Mouse (Mus musculus) small intestine, adult 2 months (tissue): ENCODE measurements around the gene Galnt4. TPM values are rescaled to one million over a fixed set of nuclear protein-coding genes. Genes with fewer than 3 reads are reported as not detected.

Source experiments
- H3K27ac ChIP-seq: fragments of 200-500 bp; 2 replicates; pipeline ENCODE4 v1.5.1; 2012; ENCODE audit warnings: low read depth, low read length, control low read depth, inconsistent platforms; ENCODE audit not compliant: insufficient read depth
- H3K27me3 ChIP-seq: fragments of 200-500 bp; 2 replicates; pipeline ENCODE4 v1.6.1; 2012; ENCODE audit warnings: mild to moderate bottlenecking, moderate library complexity, low read length, inconsistent platforms; ENCODE audit not compliant: control insufficient read depth, insufficient read depth
- H3K36me3 ChIP-seq: fragments of 200-500 bp; 2 replicates; pipeline ENCODE4 v1.6.1; 2012; ENCODE audit warnings: mild to moderate bottlenecking, low read length, control low read depth, inconsistent platforms; ENCODE audit not compliant: control insufficient read depth, insufficient read depth
- H3K4me1 ChIP-seq: fragments of 200-500 bp; 2 replicates; pipeline ENCODE4 v1.6.1; 2012; ENCODE audit warnings: low read length, inconsistent platforms, mixed read lengths; ENCODE audit not compliant: control insufficient read depth, insufficient read depth, insufficient read length
- H3K4me3 ChIP-seq: fragments of 200-500 bp; 2 replicates; pipeline ENCODE4 v1.5.1; 2012; ENCODE audit warnings: low read depth, mild to moderate bottlenecking, control low read depth, inconsistent platforms, low read length, moderate library complexity
- CTCF ChIP-seq: fragments of 200-500 bp; IDR thresholded peaks from 2 replicates; pipeline ENCODE4 v1.5.1; 2012; ENCODE audit warnings: low read depth, mild to moderate bottlenecking, control low read depth, inconsistent platforms, low read length, moderate library complexity, mixed read lengths; ENCODE audit not compliant: insufficient replicate concordance, insufficient read length; ENCODE audit errors: extremely low read depth
- POLR2A ChIP-seq: fragments of 200-500 bp; IDR thresholded peaks from 2 replicates; pipeline ENCODE4 v1.6.1; 2012; ENCODE audit warnings: low read depth, mild to moderate bottlenecking, control low read depth, inconsistent platforms, low read length, moderate library complexity
- WGBS: fragments of 180-500 bp; shearing (Covaris S2); methylation state at CpG from one replicate; pipeline ENCODE4 v1.1.7; 2018; 5-methylcytosine and 5-hydroxymethylcytosine counted together
- polyA plus RNA-seq: library from polyadenylated mRNA; depleted of rRNA; stranded (reverse); fragments of >200 nt; gene quantifications from 2 replicates; pipeline ENCODE4 v1.2.3, GENCODE M21; 2012

Gene Galnt4
- polyA plus RNA-seq, 1 experiment = 3.4 TPM

DNA sequence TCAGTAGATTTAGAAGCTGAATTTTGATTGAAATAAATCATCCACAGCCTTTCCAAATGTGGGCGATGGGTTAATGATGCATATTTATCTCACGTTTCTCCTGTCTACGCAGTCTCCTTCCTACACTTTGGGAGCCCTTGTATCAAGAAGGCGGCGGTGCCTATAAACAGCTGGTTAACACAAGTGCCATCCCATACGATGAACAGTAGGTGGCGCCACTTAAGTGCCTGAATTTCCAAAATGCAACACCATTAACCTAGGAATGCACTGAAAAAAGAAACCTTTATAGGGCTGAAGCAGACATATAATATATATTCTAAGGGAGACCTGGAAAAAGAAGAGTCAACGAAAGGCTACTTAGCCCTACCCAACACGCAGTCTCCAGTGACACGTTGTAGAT, 10.6 kb upstream of the Galnt4 start:
- no peaks in the 10 kb centered on the region for H3K36me3 ChIP-seq
- TF ChIP-seq POLR2A (no peak), CTCF (peak; percentile 20; the same call in 1 of the 2 replicates)
- no peaks in the 10 kb centered on the region for H3K4me1 ChIP-seq
- no peak overlapping the region for H3K4me3 ChIP-seq
- whole genome bisulfite sequencing = 60% methylated on average over 10 of the region's 10 CpGs
- H3K27ac ChIP-seq = no peak overlapping the region
- no peaks in the 10 kb centered on the region for H3K27me3 ChIP-seq

DNA sequence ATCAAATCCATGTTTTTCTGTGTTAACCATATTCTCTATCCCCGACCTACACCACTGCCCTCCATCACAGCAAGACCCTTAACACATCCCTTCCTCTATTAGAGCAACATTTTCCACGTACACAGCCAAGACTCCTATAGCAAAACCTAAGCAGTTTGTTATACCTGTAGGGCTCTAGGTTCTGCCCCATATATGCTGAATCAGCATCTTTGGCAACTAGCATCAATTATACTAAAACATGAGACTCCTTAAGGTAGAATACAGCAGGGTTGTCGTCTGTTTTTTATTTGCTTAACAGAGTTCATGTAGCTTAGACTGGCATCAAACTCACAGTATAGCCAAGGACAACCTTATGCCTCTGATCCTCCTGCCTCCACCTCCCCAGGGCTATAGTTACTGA, 2.4 kb upstream of the Galnt4 start:
- Histone ChIP-seq H3K27me3 (no peaks in the 10 kb centered on the region), H3K36me3 (peaks cover 5% of the 10 kb centered on the region; the same call in 1 of the 2 replicates), H3K4me1 (peaks cover 6% of the 10 kb centered on the region), H3K4me3 (no peak overlapping the region), H3K27ac (no peak overlapping the region)
- 78% methylated on average over 3 of the region's 3 CpGs for WGBS
- no peak for TF ChIP-seq POLR2A
- no peak for TF ChIP-seq CTCF

GRCm38 (mm10) chr10:99106311-99106702, 1.7 kb upstream of the Galnt4 start:
- TF ChIP-seq CTCF = no peak
- TF ChIP-seq POLR2A = no peak
- Histone ChIP-seq H3K27ac (no peak overlapping the region), H3K36me3 (peaks cover 5% of the 10 kb centered on the region; the same call in 1 of the 2 replicates), H3K4me1 (peaks cover 12% of the 10 kb centered on the region), H3K27me3 (no peaks in the 10 kb centered on the region), H3K4me3 (peak overlapping the region; percentile 94)
- WGBS = 14% methylated on average over 8 of the region's 8 CpGs

- H3K36me3 ChIP-seq = peaks cover 5% of the 10 kb centered on the region; the same call in 1 of the 2 replicates
- peak within 1 kb of the TSS; percentile 94 for H3K4me3 ChIP-seq
- no peaks in the 10 kb centered on the region for H3K27me3 ChIP-seq
- peak within 1 kb of the TSS; percentile 57 for H3K27ac ChIP-seq
- peaks cover 14% of the 10 kb centered on the region for H3K4me1 ChIP-seq
- under 1% methylated on average over 105 of the region's 106 CpGs for WGBS
- TF ChIP-seq POLR2A (no peak; the same call in 1 of the 2 replicates), CTCF (no peak)
Observed at GRCm38 (mm10) chr10:99106703-99107631, 992 bp upstream of the Galnt4 start, which contains the start of gene Poc1b. Poc1b (plus strand) TSS chr10:99107036.

DNA sequence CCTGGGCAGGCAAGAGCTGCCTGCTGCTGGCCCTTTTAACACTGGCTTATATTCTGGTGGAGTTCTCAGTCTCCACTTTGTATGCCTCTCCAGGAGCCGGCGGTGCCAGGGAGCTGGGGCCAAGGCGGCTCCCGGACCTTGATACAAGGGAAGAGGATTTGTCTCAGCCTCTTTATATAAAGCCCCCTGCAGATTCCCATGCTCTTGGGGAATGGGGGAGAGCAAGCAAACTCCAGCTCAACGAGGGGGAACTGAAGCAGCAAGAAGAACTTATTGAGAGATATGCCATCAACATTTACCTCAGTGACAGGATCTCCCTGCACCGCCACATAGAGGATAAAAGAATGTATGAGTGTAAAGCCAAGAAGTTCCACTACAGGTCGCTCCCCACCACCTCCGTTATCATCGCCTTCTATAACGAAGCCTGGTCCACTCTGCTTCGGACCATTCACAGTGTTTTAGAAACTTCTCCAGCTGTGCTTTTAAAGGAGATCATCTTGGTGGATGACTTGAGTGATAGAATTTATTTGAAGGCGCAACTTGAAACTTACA, 548 bp downstream of the Galnt4 start:
- Histone ChIP-seq H3K4me3 (peak overlapping the region; percentile 94), H3K36me3 (peaks cover 5% of the 10 kb centered on the region; the same call in 1 of the 2 replicates), H3K4me1 (peaks cover 16% of the 10 kb centered on the region), H3K27me3 (no peaks in the 10 kb centered on the region), H3K27ac (peak overlapping the region; percentile 59)
- no peak for TF ChIP-seq CTCF
- WGBS = 23% methylated on average over 12 of the region's 12 CpGs

DNA sequence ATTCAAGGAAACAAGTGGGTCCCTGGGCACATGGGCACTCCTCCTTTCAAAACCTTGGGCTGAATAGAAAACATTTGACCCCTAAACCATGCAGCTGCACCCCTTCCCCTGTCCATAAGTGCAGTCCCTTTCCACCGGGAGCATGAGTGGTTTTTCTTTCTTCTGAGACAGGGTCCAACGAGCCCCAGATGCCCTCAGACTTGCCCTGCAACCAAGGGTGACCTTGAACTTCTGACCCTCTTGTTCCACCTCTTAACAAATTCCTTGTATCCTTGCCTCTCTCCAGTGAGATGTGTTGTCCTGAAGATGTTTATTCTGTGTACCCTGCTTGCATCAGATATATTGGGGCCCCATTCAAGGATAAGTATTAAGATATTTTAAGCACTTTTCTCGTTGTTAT, 5.6 kb downstream of the Galnt4 start:
- Histone ChIP-seq H3K4me1 (peaks cover 41% of the 10 kb centered on the region), H3K27ac (peak overlapping the region; percentile 97), H3K4me3 (no peak overlapping the region), H3K36me3 (peaks cover 5% of the 10 kb centered on the region; the same call in 1 of the 2 replicates), H3K27me3 (no peaks in the 10 kb centered on the region)
- TF ChIP-seq CTCF (no peak), POLR2A (no peak)
- WGBS = 13% methylated on average over 3 of the region's 3 CpGs

DNA sequence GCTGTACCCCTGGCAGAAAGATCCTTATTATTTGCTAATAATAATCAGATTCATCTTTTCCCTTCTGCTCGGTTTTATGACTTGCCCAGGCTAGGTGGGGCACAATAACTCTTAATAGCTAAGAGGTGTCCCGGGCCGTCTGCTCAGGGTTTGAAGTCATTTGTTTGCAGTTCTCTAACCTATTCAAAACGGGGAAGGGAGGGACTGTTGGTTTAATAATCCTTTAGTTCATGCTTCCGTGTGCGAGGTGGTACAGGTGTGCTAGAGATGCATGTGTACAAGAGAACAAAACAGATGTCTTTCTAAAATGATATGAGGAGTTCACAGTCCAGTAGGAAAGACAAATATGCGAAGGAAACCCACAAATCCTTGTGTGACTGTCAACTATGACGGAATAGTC, 6.3 kb downstream of the Galnt4 start:
- peak overlapping the region; percentile 97 for H3K27ac ChIP-seq
- no peaks in the 10 kb centered on the region for H3K27me3 ChIP-seq
- 0 out of 2 replicates have a peak, but pooled peaks cover 5% of the 10 kb centered on the region for H3K36me3 ChIP-seq
- H3K4me1 ChIP-seq = peaks cover 40% of the 10 kb centered on the region
- no peak for TF ChIP-seq POLR2A
- no peak for TF ChIP-seq CTCF
- H3K4me3 ChIP-seq = no peak overlapping the region
- 30% methylated on average over 8 of the region's 8 CpGs for WGBS
